Mouse (Mus musculus): ENCODE results near the gene Gm10337.

The Gm10337 gene

GRCm38 (mm10) chr15:102503447-102503846 is at the start of gene Gm10337:
Gm10337 (plus strand) TSS chr15:102503722.
- DNase-seq: no peak

DNA sequence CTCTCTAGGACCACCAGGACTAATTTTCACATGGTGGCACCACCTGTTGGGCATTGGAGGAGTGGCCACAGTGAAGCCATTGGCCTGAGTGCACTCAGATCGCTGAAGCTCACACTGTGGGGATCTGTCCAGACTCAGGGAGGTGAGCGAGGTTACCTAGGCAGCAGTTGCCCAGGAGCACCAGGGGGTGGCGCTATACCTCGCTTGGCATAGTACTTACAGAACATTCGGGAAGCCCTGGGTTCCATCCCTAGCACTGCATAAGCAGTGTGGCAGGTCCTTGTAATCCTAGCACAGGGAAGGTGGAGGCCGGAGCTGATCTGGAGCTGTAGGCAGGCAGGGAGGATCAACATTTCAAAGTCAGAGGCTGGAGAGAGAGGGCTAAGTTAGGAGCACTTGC is 47.5 kb upstream of the Gm10337 start:
- no peak for DNase-seq

DNA sequence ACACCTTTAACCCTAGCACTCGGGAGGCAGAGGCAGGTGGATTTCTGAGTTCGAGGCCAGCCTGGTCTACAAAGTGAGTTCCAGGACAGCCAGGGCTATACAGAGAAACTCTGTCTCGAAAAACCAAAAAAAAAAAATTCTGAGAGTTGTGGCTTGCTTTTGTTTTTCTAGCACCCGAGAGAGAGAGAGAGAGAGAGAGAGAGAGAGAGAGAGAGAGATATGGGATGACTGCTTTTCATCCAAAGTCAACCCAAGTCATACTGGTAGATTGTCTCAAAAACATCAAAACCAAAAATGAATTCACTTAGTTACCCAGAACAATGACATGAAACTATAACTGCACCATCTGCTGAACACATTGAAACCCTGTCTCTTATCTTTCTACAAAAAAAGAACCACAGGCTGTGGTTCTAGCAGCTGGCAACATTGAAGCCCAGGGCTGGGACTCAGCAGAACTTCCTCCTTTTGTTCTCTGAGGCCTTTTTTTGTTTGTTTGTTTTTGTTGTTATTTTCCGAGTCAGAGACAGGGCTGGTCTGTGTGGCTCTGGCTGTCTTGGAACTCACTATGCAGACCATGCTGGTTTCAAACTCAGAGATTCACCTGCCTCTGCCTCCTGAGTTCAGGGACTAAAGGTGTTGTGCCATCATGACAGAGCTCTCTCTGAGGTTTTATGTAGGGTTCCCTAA is 45.3 kb upstream of the Gm10337 start:
- DNase-seq: peak; percentile 60

- DNase-seq: peak; percentile 87
These were observed 44.6 kb upstream of the Gm10337 start, which contains the start of gene Prr13 for GRCm38 (mm10) chr15:102458904-102459317. Prr13 (plus strand) TSS chr15:102459028.

GRCm38 (mm10) chr15:102459381-102459780 is 44.1 kb upstream of the Gm10337 start:
- no peak for DNase-seq

- no peak for DNase-seq
These were observed 43.7 kb upstream of the Gm10337 start for GRCm38 (mm10) chr15:102459847-102460246.

DNA sequence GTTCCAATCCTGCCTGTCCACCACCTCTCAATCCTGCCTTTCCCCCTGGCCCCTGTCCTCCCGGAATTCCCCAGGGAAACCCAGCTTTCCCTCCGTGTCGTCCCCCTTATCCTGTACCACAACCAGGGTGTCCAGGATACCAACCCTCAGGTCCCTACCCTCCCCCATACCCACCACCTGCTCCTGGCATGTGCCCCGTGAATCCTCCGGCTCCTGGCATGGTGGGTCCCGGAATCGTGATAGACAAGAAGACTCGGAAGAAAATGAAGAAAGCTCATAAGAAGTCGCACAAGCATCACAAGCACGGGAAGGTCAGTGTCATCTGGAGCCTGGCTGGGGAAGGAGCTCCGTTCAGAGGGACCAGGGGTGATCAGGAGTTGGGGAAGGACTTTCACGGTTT is 43.1 kb upstream of the Gm10337 start:
- DNase-seq: no peak

DNA sequence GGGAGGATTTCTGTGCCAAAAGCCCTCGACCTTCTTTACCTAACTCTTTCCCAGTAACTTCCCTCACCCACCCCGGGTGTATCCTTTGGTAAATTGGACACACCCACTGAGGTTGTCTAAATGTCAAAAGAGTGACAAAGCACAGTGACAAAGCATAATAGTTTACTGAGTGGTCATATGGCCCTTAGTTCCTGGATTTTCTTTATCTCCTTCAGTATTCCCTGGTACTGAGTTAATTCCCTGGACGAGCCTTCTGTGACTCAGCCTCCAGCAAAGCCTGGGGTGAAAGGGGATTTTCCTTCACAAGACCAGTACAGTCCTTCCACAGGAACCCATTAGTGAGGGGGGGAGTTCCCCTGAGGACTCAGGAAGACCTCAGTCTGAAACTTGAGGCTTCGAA is 42.6 kb upstream of the Gm10337 start:
- DNase-seq: no peak

GRCm38 (mm10) chr15:102461430-102462075 is 42.0 kb upstream of the Gm10337 start:
- DNase-seq: no peak

GRCm38 (mm10) chr15:102463666-102464065 is 39.9 kb upstream of the Gm10337 start:
- DNase-seq: no peak

DNA sequence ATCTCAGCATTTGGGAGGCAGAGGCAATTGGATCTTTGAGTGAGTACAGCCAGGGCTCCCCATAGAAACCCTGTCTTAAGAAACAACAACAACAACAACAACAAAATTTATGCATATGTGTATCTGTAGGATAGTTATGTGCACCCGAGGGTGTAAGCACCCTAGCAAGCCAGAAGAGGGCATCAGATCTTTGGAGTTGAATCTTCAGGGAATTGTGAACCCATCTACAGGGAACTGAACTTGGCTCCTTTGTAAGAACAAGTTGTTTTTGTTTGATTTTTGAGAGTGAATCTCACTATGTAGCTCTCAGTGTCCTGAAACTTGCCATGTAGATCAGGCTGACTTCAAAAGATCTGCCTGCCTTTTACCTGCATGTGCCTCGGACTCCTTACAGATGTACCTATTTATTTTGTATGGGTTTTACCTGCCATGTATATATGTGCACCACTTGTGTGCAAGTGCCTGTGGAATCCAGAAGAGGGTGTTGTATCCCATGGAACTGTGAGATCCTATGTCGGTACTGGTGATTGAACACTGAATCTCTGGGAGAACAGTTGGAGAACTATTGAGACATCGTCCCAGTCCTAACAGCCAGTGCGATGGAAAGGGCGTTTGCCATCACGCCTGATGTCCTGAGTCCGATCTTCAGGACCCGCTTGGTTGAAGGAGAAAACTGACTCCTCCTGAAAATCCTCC is 34.7 kb upstream of the Gm10337 start:
- DNase-seq: no peak

- peak; percentile 95 for DNase-seq
These were observed 33.3 kb upstream of the Gm10337 start, which contains the start of gene Pcbp2 for GRCm38 (mm10) chr15:102470183-102470604. Pcbp2 (plus strand) TSS chr15:102470539.

GRCm38 (mm10) chr15:102470605-102471294 is 32.8 kb upstream of the Gm10337 start:
- DNase-seq: peak; percentile 86

- no peak for DNase-seq
These were observed 32.3 kb upstream of the Gm10337 start for GRCm38 (mm10) chr15:102471295-102471645.

DNA sequence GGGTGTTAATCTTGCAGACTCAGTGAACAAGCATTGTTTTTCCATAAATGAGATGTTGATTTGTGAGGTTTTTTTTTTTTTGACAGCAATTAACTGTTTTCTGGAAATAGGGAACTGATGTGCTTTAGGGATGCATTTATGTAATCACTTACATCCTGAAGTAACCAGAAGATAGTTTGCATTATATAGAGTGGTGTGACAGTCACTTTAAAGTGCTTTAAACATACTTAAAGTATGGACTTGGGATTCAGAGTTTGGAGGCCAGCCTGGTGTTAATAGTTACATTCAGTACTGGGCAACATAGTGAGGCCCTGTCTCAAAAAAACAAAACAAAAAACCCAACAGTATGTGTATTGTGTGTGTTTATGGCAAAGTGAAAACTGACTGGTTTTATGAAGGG is 31.8 kb upstream of the Gm10337 start:
- no peak for DNase-seq

DNA sequence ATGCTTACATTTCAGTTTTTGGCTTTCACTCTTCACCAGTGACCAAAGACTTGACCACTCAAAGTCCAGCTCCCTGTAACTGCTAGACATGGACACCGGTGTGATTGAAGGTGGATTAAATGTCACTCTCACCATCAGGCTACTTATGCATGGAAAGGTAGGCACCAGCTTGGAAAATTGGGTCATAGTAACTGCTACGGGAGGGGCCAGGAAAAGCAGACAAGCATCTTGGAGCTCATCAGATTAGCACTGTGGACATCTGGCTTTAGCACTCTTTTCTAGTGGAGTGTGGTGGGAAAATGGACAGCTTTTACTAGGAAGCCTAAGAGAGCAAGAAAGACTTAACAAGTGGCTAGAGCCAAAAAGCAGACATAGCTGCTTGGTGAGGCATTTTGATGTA is 30.3 kb upstream of the Gm10337 start:
- DNase-seq: no peak

DNA sequence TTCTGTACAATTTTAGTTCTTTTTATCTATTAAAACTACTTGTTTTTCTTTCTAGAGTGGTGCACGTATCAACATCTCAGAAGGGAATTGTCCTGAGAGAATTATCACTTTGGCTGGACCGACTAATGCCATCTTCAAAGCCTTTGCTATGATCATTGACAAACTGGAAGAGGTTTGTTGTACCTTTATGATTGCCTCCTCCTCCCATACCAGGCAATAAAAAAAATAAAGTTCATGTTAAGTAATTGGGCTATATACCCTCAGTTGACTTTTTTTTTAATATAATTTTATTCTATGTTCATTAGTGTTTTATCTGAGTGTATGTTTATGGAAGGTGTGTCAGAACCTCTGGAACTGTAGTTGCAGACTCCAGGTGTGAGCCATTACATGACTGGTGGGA is 29.0 kb upstream of the Gm10337 start:
- DNase-seq: no peak

DNA sequence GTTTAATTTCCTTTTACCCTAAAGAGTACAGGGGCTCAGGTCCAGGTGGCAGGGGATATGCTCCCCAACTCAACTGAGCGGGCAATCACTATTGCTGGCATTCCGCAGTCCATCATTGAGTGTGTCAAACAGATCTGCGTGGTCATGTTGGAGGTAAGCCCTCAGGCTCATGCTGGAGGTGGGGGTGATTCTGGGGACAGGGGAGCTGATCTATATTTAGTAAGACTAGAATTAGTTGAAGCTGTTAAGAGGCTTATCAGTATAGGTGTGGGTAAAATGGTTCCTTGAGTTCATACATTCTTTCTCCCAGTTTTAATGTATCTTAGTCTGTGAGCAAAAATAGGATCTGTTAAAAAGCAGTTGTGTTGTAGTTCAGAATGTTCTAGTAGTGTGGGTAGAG is 20.4 kb upstream of the Gm10337 start:
- no peak for DNase-seq

DNA sequence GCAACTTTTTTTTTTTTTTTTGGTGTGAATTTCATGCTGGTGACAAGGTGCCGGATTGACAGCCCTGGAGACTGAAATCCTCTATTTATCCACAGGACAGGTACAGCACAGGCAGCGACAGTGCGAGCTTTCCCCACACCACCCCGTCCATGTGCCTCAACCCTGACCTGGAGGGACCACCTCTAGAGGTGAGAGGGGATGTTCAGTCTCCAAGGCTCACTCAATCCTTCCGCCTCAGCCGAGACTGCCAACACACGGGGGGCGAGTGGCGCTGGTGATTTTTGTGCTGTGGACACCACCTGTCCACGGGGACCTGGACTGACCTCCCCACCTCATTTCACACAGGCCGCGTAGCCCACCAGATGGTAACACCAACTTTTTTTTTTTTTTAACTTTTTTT is 17.7 kb upstream of the Gm10337 start:
- no peak for DNase-seq

DNA sequence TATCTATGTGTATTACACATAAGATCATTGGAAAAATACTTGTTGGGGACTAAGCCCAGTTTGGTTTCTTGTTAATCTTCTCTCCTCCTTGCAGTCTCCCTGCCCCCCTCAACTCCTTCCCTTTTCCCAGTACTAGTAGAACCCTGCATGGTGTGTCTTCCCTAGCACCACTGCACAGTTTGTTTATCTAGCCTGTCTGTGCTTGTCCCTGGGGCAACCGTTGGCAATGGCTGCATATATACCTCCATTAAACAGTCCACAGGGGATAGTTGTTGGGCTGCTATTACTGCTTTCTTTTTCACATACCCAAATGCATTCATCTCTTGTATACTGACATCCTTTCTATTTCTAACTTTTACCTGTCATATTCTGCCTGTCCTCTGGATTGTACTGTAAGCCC is 15.9 kb upstream of the Gm10337 start:
- DNase-seq: no peak

GRCm38 (mm10) chr15:102498322-102498721 is 5.2 kb upstream of the Gm10337 start:
- DNase-seq: no peak

- DNase-seq: no peak
These were observed 4.2 kb upstream of the Gm10337 start for GRCm38 (mm10) chr15:102499370-102499769.

GRCm38 (mm10) chr15:102499851-102500250 is 3.7 kb upstream of the Gm10337 start:
- DNase-seq: no peak

Measured in thymus, postnatal 25 days (tissue).